Mouse (Mus musculus) lung, postnatal 4 days (tissue): Measurements from ENCODE around the gene Klk5.
A peak's percentile ranks its signal among the peaks of the same experiment; 100 is the strongest.

Experiments used
- DNase-seq, 2 experiments: peaks; one replicate each; pipeline ENCODE4 v3.0.0; 2021

Gene Klk5

GRCm38 (mm10) chr7:43841701-43842100 lies at the start of gene Klk5:
Gene Klk5 (plus strand): TSS chr7:43841971.
- DNase-seq: no peak

GRCm38 (mm10) chr7:43796355-43796754 lies 45.4 kb upstream of the Klk5 start:
- DNase-seq: no peak

- DNase-seq: peak; percentile 48 to 51
Observed at GRCm38 (mm10) chr7:43797333-43797769, 44.4 kb upstream of the Klk5 start, which contains the start of gene Klk8. Gene Klk8 (plus strand): TSS chr7:43797577.

GRCm38 (mm10) chr7:43797844-43798462 lies 43.8 kb upstream of the Klk5 start:
- DNase-seq: peak; percentile 41 to 49

GRCm38 (mm10) chr7:43799876-43800275 lies 41.9 kb upstream of the Klk5 start:
- DNase-seq: no peak

GRCm38 (mm10) chr7:43810994-43811393 lies 30.8 kb upstream of the Klk5 start, which contains the start of gene Klk7:
Gene Klk7 (plus strand): TSS chr7:43811294.
- no peak for DNase-seq

GRCm38 (mm10) chr7:43815211-43815610 lies 26.6 kb upstream of the Klk5 start:
- no peak for DNase-seq

GRCm38 (mm10) chr7:43816746-43817145 lies 25.0 kb upstream of the Klk5 start:
- no peak for DNase-seq

- DNase-seq: no peak
Observed at GRCm38 (mm10) chr7:43821581-43821980, 20.2 kb upstream of the Klk5 start.

- no peak for DNase-seq
Observed at GRCm38 (mm10) chr7:43824199-43824598, 17.6 kb upstream of the Klk5 start, which contains the start of gene Klk6. Gene Klk6 (plus strand): TSS chr7:43824499.

GRCm38 (mm10) chr7:43826056-43826455 lies 15.7 kb upstream of the Klk5 start:
- DNase-seq: no peak

- no peak for DNase-seq
Observed at GRCm38 (mm10) chr7:43827706-43828105, 14.1 kb upstream of the Klk5 start.

GRCm38 (mm10) chr7:43829006-43829405 lies 12.8 kb upstream of the Klk5 start:
- no peak for DNase-seq

- no peak for DNase-seq
Observed at GRCm38 (mm10) chr7:43843801-43844200, 2.0 kb downstream of the Klk5 start.

- DNase-seq: no peak
Observed at GRCm38 (mm10) chr7:43851616-43852015, 9.8 kb downstream of the Klk5 start.

- peak in 1 of 2 experiments; percentile 23 for DNase-seq
Observed at GRCm38 (mm10) chr7:43854642-43855380, 13.0 kb downstream of the Klk5 start.

GRCm38 (mm10) chr7:43855709-43856108 lies 13.9 kb downstream of the Klk5 start:
- DNase-seq: peak in 1 of 2 experiments; percentile 15

GRCm38 (mm10) chr7:43856307-43856706 lies 14.5 kb downstream of the Klk5 start:
- peak in 1 of 2 experiments; percentile 7 for DNase-seq

GRCm38 (mm10) chr7:43857501-43857900 lies 15.7 kb downstream of the Klk5 start:
- DNase-seq: peak in 1 of 2 experiments; percentile 7

- peak in 1 of 2 experiments; percentile 9 for DNase-seq
Observed at GRCm38 (mm10) chr7:43860411-43860810, 18.6 kb downstream of the Klk5 start.

- peak; percentile 43 to 64 for DNase-seq
Observed at GRCm38 (mm10) chr7:43873237-43873636, 31.5 kb downstream of the Klk5 start.

GRCm38 (mm10) chr7:43873674-43874073 lies 31.9 kb downstream of the Klk5 start:
- no peak for DNase-seq

- no peak for DNase-seq
Observed at GRCm38 (mm10) chr7:43874868-43875375, 33.2 kb downstream of the Klk5 start.

GRCm38 (mm10) chr7:43876444-43876843 lies 34.7 kb downstream of the Klk5 start:
- DNase-seq: no peak
